ENCODE assay signal across 13 mouse cellular contexts in genomic region chr11:49631154-49631553, GRCm38 (mm10). TPM values are rescaled to one million over a fixed set of nuclear protein-coding genes. Genes with fewer than 3 reads are reported as not detected.
DNase-seq lines count a peak whose midpoint lies in the region; ATAC-seq and TF ChIP-seq lines count a peak whose summit lies in the region.
"Had no signal": no experiment of that assay in that cellular context is flagged by ENCODE, and none has a peak within 500 bp of the region (broad histone marks: within the 10 kb centered on the region; RNA-seq: fewer than 3 reads in every experiment).

No protein-coding gene starts in this region.

- TF ChIP-seq CTCF in lung, adult 2 months (IDR thresholded peaks at IDR 0.05; ENCODE audit: insufficient read depth, low read length), result peak; percentile 61
- TF ChIP-seq CTCF in bone marrow macrophage, adult 2 months (IDR thresholded peaks at IDR 0.05; ENCODE audit: low read depth, low read length), result 0 out of 2 replicates have a peak, but pooled peaks have one; percentile 6

- no peak overlapping the region for H3K4me2 ChIP-seq in midbrain, embryonic 15.5 days
- H3K4me2 ChIP-seq: embryonic facial prominence, embryonic 12.5 days; hindbrain, embryonic 13.5 days had no signal

- peak; percentile 70 for ATAC-seq in megakaryocyte progenitor cell, adult 5-6 weeks (replicated peaks; ENCODE audit: poor library complexity)
- ATAC-seq in midbrain, embryonic 15.5 days (replicated peaks), result no peak

- H3K9me3 ChIP-seq in midbrain, embryonic 15.5 days, result no peaks in the 10 kb centered on the region
- H3K9me3 ChIP-seq: embryonic facial prominence, embryonic 12.5 days; hindbrain, embryonic 13.5 days had no signal

- H3K4me3 ChIP-seq in lung, adult 2 months (replicated peaks; ENCODE audit: extremely low read depth, low read depth, low read length), result no peak overlapping the region
- H3K4me3 ChIP-seq in bone marrow macrophage, adult 2 months (ENCODE audit: insufficient read depth, low read length), result no peak overlapping the region
- no peak overlapping the region for H3K4me3 ChIP-seq in midbrain, embryonic 15.5 days
- H3K4me3 ChIP-seq: embryonic facial prominence, embryonic 12.5 days; hindbrain, embryonic 13.5 days; megakaryocyte, embryonic 14.5 days had no signal

- H3K27me3 ChIP-seq in midbrain, embryonic 15.5 days (replicated peaks), result peaks cover 32% of the 10 kb centered on the region

- WGBS in lung, adult 2 months, result 17% methylated on average over 3 of the region's 3 CpGs
- 39% methylated on average over 3 of the region's 3 CpGs for WGBS in midbrain, embryonic 15.5 days

- DNase-seq in embryo, embryonic 10.5 days (ENCODE audit: low spot score), result peak; percentile 23
- DNase-seq in embryo, embryonic 10 days (ENCODE audit: low spot score), result no peak
- DNase-seq in lung, adult 2 months, result no peak
- DNase-seq in lung, postnatal 25 days (ENCODE audit: low spot score), result no peak
- DNase-seq in layer of hippocampus, adult 11-12 months (ENCODE audit: low spot score), result no peak
- DNase-seq: spleen, adult 18-20 months had no signal

- peaks cover 11% of the 10 kb centered on the region for H3K4me1 ChIP-seq in lung, adult 2 months (ENCODE audit: control insufficient read depth, insufficient read depth, low read length)
- peaks cover 4% of the 10 kb centered on the region for H3K4me1 ChIP-seq in bone marrow macrophage, adult 2 months (ENCODE audit: control insufficient read depth, insufficient read depth, low read length)
- peaks cover 12% of the 10 kb centered on the region for H3K4me1 ChIP-seq in midbrain, embryonic 15.5 days

- H3K9ac ChIP-seq in midbrain, embryonic 15.5 days, result no peak overlapping the region
- H3K9ac ChIP-seq: embryonic facial prominence, embryonic 12.5 days; hindbrain, embryonic 13.5 days had no signal

- H3K36me3 ChIP-seq in midbrain, embryonic 15.5 days (replicated peaks), result no peaks in the 10 kb centered on the region
- H3K36me3 ChIP-seq: embryonic facial prominence, embryonic 12.5 days; hindbrain, embryonic 13.5 days had no signal

- H3K27ac ChIP-seq in bone marrow macrophage, adult 2 months (ENCODE audit: insufficient read depth, low read depth, low read length), result no peak overlapping the region
- H3K27ac ChIP-seq in midbrain, embryonic 15.5 days, result no peak overlapping the region
- H3K27ac ChIP-seq: embryonic facial prominence, embryonic 12.5 days; hindbrain, embryonic 13.5 days had no signal

- TF ChIP-seq POLR2A in lung, adult 2 months (IDR thresholded peaks at IDR 0.05; ENCODE audit: borderline replicate concordance, extremely low read depth, low read depth, low read length), result no peak
- TF ChIP-seq POLR2A in bone marrow macrophage, adult 2 months (IDR thresholded peaks at IDR 0.05; ENCODE audit: borderline replicate concordance, low read depth, low read length), result no peak

RNA-seq across cellular contexts. Expression of gene Flt4, which starts 22.1 kb away (rescaled TPM):
- polyA plus RNA-seq in lung, adult 2 months (2012; rRNA removed), result 28.0 and 32.0 TPM in 2 replicates
- polyA plus RNA-seq in bone marrow macrophage, adult 2 months (2012; ENCODE audit: insufficient read depth, insufficient read length, missing spikeins), result not detected in 2 replicates
- 0.02 and 0.07 TPM in 2 replicates for total RNA-seq in megakaryocyte progenitor cell, adult 5-6 weeks (2015)
- 0.17 and 0.24 TPM in 2 replicates for total RNA-seq in megakaryocyte progenitor cell, adult 5-6 weeks (2017)
- 1.9 TPM in 2 replicates for polyA plus RNA-seq in midbrain, embryonic 15.5 days (2015; fragmentation: Nextera tagmentation; extraction: Ambion mirVana)
- total RNA-seq: neutrophil, adult 5-6 weeks had no signal

RNA-seq across cellular contexts. Expression of gene Scgb3a1, which starts 32.3 kb away (rescaled TPM):
- 2,792 and 3,426 TPM in 2 replicates for polyA plus RNA-seq in lung, adult 2 months (2012; rRNA removed)
- polyA plus RNA-seq in bone marrow macrophage, adult 2 months (2012; ENCODE audit: insufficient read depth, insufficient read length, missing spikeins), result not detected in 2 replicates
- total RNA-seq in megakaryocyte progenitor cell, adult 5-6 weeks (2015), result not detected in 2 replicates
- total RNA-seq in megakaryocyte progenitor cell, adult 5-6 weeks (2017), result not detected in 2 replicates
- not detected in 2 replicates for polyA plus RNA-seq in midbrain, embryonic 15.5 days (2015; fragmentation: Nextera tagmentation; extraction: Ambion mirVana)
- total RNA-seq: neutrophil, adult 5-6 weeks had no signal
- polyA plus RNA-seq: embryonic facial prominence, embryonic 12.5 days; hindbrain, embryonic 13.5 days had no signal

Comparison
In these comparisons a context has a peak if more than half of its experiments do, and no peak if none do; other contexts are left out.
1. RNA of gene Scgb3a1, which starts 32.3 kb away (polyA plus RNA-seq): 2,792 to 3,426 TPM in lung, adult 2 months; not detected in midbrain, embryonic 15.5 days and not detected in bone marrow macrophage, adult 2 months; every median in the first group is over 1,000 times any median in the second.